Mouse (Mus musculus): ENCODE data around the gene Rab4b. TPM values are rescaled to one million over a fixed set of nuclear protein-coding genes. Genes with fewer than 3 reads are reported as not detected.

Gene Rab4b
- total RNA-seq, 2 experiments from 2014 or later = 93.5 to 98.7 TPM

DNA sequence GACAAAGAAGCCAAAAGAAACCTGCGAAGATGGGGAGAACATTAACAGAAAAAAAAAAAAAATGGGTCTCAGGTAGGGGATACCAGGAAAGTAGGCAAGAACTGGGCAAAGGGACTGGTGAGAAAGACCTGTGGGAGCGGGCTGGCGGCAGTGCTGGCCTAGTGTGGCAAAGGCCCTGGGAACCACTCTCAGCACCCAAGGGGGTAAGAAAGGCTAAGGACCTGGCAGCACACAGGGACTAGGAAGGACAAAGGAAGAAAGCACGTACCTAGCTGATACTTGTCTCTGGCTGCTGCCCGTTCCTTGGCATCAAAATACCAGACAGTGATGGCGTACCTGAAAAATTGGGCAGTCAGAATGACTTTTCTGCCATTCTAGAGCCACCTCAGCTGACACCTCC is 19.4 kb downstream of the Rab4b start:
- no peak for DNase-seq

DNA sequence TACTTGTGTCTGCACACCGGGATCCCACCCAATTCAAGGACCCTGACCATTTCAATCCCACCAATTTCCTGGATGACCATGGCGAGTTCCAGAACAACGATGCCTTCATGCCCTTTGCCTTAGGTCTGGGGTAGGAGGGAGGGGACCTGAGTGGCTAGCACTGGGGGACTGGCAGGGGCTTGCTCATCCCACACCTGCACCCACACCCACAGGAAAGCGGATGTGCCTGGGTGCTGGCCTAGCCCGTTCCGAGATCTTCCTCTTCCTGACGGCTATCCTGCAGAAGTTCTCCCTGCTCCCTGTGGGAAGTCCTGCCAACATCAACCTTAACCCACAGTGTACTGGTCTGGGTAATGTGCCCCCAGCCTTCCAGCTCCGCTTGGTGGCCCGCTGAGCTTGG is 20.5 kb downstream of the Rab4b start:
- no peak for DNase-seq

GRCm38 (mm10) chr7:27156005-27156404 is 22.7 kb downstream of the Rab4b start:
- no peak for DNase-seq

GRCm38 (mm10) chr7:27153205-27153764 is 25.4 kb downstream of the Rab4b start, which contains the start of gene Cyp2t4:
Gene Cyp2t4 (plus strand): TSS chr7:27153714.
- DNase-seq = no peak

DNA sequence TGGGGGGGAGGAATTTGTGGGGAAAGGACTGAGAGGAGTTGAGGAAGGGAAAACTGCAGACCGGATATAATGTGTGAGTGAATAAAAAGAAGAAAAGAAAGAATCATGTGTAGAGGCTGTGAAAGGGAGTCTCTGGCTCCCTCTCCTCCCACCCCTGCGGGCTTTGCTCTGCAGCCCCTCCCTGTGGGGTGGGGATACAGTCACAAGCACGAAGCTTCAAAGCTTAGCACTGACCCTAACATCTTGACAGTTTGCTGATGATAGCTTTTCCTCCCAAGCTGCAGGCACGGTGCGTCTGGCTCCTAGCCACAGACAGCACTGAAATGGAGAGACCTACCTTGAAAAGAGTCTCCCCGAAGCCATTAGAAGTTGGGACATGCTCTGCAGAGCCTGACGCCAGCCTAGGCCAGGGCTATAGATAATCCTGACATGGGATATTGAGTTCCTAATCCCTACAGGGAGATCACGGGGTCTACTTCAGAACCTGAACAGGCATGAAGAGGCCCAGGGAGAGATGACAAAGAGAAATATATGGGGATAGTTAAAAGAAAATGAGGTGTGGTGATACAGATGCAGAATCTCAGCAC is 42.2 kb downstream of the Rab4b start:
- DNase-seq = no peak

DNA sequence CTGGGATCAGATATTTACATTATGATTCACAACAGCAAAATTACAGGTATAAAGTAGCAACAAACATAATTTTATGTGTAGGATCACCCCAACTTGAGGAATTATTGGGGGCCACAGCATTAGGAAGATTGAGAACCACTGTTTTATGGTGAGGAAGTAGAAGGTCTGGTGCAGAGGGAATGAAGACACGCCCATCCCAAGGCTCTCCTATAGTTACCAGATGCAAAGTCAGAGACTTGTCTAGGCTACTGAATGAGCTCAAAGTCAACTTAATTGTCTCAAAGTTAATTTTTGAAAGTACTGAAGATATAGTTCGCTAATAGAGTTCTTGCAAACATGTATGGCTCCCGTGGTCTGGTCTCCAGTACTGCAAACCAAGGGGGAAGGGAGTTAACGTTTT is 44.9 kb downstream of the Rab4b start:
- DNase-seq = no peak

- no peak for DNase-seq
Observed at GRCm38 (mm10) chr7:27133156-27133555, 45.5 kb downstream of the Rab4b start.

DNA sequence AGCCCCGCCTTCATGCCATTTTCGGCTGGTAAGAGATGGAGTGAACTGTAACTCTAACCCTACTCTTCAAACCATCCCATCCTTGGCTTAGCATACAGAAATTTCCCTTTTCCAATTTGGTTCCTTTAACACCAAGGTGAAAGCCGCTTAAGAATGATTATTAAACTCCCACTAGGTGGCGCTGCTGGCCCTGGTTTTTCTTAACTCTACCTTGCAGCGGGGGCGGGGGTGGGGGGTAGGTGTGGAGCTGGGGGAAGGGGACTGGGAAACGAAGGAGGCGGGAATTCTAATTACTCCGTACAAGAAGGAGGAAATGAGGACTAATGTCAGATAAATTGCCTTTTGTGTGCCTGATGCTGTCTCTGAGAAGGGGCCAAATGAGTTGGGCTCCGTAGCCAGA is 46.1 kb downstream of the Rab4b start:
- peak; percentile 24 to 26 for DNase-seq

DNA sequence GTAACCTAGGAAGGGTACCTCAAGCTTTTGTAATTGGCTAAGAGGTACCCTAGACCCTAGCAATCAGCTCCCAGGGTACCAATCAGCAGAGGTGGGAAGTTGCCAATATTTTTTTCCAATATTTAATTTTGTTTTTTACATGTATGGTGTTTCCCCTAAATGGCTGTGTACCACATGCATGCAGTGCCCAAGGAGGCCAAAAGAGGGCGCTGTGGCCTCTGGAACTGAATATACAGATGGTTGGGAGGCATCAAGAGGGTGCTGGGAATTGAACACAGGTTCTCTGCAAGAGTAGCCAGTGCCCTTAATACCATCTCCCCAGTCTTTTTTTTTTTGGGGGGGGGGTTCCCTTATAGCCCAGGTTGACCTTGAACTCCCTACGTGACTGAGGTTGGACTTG is 47.3 kb downstream of the Rab4b start:
- no peak for DNase-seq

DNA sequence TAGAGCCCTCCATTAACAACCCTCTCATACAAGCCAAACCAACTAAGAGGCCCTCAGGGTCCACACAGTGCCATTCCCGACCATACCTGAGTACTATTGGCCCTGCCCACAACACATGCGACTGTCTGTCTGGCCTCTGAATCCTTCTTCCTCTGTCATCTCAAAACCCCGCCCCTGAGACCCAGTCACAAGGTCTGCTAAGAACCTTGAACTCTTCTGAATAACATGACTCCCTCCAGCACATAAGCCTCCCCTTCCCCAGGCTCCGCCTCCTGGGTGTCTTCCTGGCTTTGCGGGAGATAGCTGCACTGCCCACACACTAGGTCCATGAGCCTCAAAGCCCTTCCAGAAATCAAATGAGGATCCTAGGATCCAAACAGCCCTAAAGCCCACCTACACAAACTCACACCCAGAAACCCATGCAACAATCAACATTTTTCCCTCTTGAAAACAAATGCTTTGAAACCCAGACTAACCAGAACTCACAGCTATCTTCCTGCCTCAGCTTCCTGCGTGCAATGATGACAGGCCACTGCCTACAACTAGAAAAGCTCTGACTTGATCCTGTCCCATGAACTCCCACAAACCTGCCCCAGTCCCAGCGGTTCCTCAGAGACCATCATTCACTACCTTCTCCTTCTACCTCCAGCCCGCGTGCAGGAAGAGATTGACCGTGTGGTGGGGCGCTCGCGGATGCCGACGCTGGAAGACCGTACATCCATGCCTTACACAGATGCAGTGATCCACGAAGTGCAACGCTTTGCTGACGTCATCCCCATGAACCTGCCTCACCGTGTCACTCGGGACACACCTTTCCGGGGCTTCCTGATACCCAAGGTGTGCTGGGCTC is 48.0 kb downstream of the Rab4b start:
- DNase-seq = no peak

- DNase-seq = no peak
Observed at GRCm38 (mm10) chr7:27129811-27130210, 48.9 kb downstream of the Rab4b start.

GRCm38 (mm10) chr7:27128946-27129345 is 49.8 kb downstream of the Rab4b start:
- DNase-seq = no peak

GRCm38 (mm10) chr7:27128162-27128561 is 50.5 kb downstream of the Rab4b start:
- peak; percentile 15 to 29 for DNase-seq

GRCm38 (mm10) chr7:27124969-27125368 is 53.7 kb downstream of the Rab4b start:
- DNase-seq = no peak

DNA sequence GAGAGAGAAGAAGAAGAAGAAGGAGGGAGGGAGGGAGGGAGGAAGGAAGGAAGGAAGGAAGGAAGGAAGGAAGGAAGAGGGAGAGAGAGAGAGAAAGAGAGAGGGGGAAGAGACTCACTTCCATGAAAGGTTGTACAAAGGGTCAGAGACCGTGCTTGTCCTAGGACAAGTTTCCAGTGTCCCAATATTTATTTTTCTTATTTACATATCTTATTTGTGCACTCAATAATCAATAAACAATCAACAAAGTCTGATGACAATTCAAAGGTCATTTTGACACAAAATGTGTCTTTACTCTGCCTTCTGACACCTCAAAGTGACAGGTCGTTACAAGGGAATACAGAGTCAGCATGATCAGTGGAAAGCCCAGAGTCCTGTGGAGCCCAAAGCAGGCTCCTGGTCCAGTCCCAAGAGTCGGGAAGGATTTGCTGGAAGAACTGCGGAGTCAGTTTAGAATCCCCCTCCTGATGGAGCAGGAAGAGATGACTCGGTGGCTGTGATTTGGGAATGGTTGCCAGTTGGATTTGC is 54.3 kb downstream of the Rab4b start:
- DNase-seq = no peak

DNA sequence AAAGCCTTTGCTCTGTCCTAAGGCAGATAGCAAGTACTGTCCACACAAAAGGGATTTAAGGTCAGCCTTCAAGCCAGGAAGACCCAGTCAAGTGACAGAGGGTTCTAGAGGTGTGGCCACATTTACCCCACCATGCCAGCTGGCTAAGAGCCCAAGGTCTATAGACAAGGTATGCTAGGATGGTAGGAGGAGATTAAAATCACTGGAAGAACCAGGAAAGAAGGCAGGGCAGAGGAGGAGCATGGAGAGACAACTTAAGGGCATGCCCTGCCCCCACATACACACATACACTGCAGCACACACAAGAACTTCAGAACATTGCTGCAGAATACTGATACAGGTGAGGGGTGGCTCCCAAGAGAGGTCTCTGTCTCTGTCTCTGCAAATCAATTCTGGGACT is 59.0 kb downstream of the Rab4b start, which contains the start of gene Cyp2f2:
Cyp2f2 (plus strand) TSS at position 234 of the 400 bp plus-strand sequence.
- no peak for DNase-seq

Small RNA genes lying within 50 kb of the gene (microRNA-seq; reads per million reads assigned to microRNA genes)
- gene Mir1191 (0 reads per million in 2 experiments), gene Mir3101 (0 to 0.85 reads per million in 2 experiments)

Other genes starting within 250 kb of the Rab4b start
- gene Cyp2a22, start 239.5 kb downstream of the Rab4b start, total RNA-seq (2021) = not detected
- gene Cyp2a12, start 149.8 kb downstream of the Rab4b start, total RNA-seq (2021) = not detected
- gene Cyp2f2, start 59.0 kb downstream of the Rab4b start, total RNA-seq (2021) = under 1 TPM in 1 of 2 experiments, not detected in 1; 0.17 TPM
- gene Cyp2t4, start 25.2 kb downstream of the Rab4b start, total RNA-seq (2021) = not detected
- 100 to 1,000 TPM; 102 to 108 TPM for gene Egln2, start 12.1 kb downstream of the Rab4b start, total RNA-seq (2021)
- gene Gm21983, start 2.2 kb upstream of the Rab4b start, total RNA-seq (2021) = not detected
- gene Mia, start 2.3 kb upstream of the Rab4b start, total RNA-seq (2021) = 1 to 10 TPM; 1.8 to 2.0 TPM
- 10 to 100 TPM; 20.4 to 25.4 TPM for gene BC024978, start 16.9 kb upstream of the Rab4b start, total RNA-seq (2021)
- 10 to 100 TPM; 84.2 to 96.0 TPM for gene Snrpa, start 17.4 kb upstream of the Rab4b start, total RNA-seq (2021)
- gene Itpkc, start 49.8 kb upstream of the Rab4b start, total RNA-seq (2021) = 10 to 100 TPM in 1 of 2 experiments, 1 to 10 TPM in 1; 9.3 to 10.1 TPM
- 10 to 100 TPM; 33.9 to 36.2 TPM for gene Coq8b, start 54.1 kb upstream of the Rab4b start, total RNA-seq (2021)
- 100 to 1,000 TPM; 137 to 144 TPM for gene Numbl, start 79.5 kb upstream of the Rab4b start, total RNA-seq (2021)
- gene Ltbp4, start 158.8 kb upstream of the Rab4b start, total RNA-seq (2021) = 10 to 100 TPM; 52.8 to 59.6 TPM
- gene Shkbp1, start 177.1 kb upstream of the Rab4b start, total RNA-seq (2021) = 10 to 100 TPM; 36.2 to 37.3 TPM
- not detected for gene Gm20479, start 178.5 kb upstream of the Rab4b start, total RNA-seq (2021)

Data from layer of hippocampus, postnatal 36 days (tissue).